Mouse (Mus musculus): ENCODE results near the gene Naa15. TPM values are rescaled to one million over a fixed set of nuclear protein-coding genes. Genes with fewer than 3 reads are reported as not detected.
A peak's percentile ranks its signal among the peaks of the same experiment; 100 is the strongest.
"Not testable (repeated sequence)": the region's sequence is repeated elsewhere in the genome, so short reads cannot be mapped to it uniquely, and the experiment has no call there.

Naa15 gene
- total RNA-seq, 2 experiments from 2014 or later: 44.5 to 50.0 TPM

- Histone ChIP-seq H3K4me3 (no peak overlapping the region), H3K27ac (peak overlapping the region; percentile 9; the same call in 1 of the 2 replicates)
- DNase-seq: no peak
- TF ChIP-seq CTCF (IDR thresholded peaks at IDR 0.05): no peak
- intact Hi-C loops (cut with DNase I): no loop called here
These were observed 34.9 kb upstream of the Naa15 start for GRCm38 (mm10) chr3:51379786-51380659.

GRCm38 (mm10) chr3:51380660-51381014, 34.3 kb upstream of the Naa15 start:
- intact Hi-C loops (cut with DNase I): no loop called here
- TF ChIP-seq CTCF (IDR thresholded peaks at IDR 0.05): no peak
- H3K4me3 ChIP-seq: no peak overlapping the region
- H3K27ac ChIP-seq: no peak overlapping the region
- DNase-seq: no peak

GRCm38 (mm10) chr3:51383409-51383808, 31.5 kb upstream of the Naa15 start:
- intact Hi-C loops (cut with DNase I): no loop called here
- no peak for TF ChIP-seq CTCF (IDR thresholded peaks at IDR 0.05)
- no peak overlapping the region for H3K27ac ChIP-seq
- H3K4me3 ChIP-seq: no peak overlapping the region
- DNase-seq: no peak

DNA sequence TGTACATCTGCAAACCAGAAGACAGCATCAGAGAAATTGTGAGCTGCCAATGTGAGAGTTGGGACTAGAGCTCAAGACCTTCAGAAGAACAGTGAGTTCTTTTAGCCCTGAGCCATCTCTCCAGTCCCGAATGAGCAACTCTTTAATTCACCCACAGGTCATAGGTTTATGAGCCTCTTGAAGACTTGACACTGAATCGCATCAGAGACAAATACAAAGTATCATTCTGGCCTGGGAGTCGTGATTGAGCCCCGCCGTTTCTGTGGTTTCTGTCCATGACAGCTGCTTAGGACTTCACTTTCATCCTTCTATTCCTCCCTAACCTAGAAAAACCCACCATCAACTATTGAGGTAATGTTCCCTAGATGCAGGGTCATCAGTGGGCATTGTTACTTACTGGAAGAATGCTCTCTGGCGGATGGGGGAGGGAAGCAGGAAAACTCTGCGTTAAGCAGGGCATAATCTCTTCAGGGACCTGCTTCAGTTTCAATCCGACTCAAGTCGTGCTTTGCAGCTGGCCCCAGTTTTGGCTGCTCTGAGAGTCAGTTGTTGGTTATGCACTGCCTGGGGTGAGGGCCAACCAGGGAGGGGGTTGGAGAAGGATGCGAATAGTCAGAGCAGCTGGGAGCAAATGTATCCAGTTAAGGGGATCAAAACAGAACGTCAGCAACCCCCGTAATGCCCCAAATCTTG, 28.4 kb upstream of the Naa15 start:
- intact Hi-C loops (cut with DNase I): no loop called here
- no peak for TF ChIP-seq CTCF (IDR thresholded peaks at IDR 0.05)
- Histone ChIP-seq H3K27ac (no peak overlapping the region), H3K4me3 (no peak overlapping the region)
- peak; percentile 70 for DNase-seq

- no peak for DNase-seq
- no peak for TF ChIP-seq CTCF (IDR thresholded peaks at IDR 0.05)
- intact Hi-C loops (cut with DNase I): no loop called here
- Histone ChIP-seq H3K4me3 (no peak overlapping the region), H3K27ac (no peak overlapping the region)
These were observed 27.9 kb upstream of the Naa15 start for GRCm38 (mm10) chr3:51387134-51387451.

- no peak for TF ChIP-seq CTCF (IDR thresholded peaks at IDR 0.05)
- intact Hi-C loops (cut with DNase I): no loop called here
- Histone ChIP-seq H3K27ac (no peak overlapping the region), H3K4me3 (no peak overlapping the region)
- no peak for DNase-seq
These were observed 27.0 kb upstream of the Naa15 start for GRCm38 (mm10) chr3:51387868-51388381.

- no peak for TF ChIP-seq CTCF (IDR thresholded peaks at IDR 0.05)
- no peak for DNase-seq
- no peak overlapping the region for H3K27ac ChIP-seq
- no peak overlapping the region for H3K4me3 ChIP-seq
- intact Hi-C loops (cut with DNase I): no loop called here
These were observed 26.0 kb upstream of the Naa15 start for GRCm38 (mm10) chr3:51388904-51389303.

DNA sequence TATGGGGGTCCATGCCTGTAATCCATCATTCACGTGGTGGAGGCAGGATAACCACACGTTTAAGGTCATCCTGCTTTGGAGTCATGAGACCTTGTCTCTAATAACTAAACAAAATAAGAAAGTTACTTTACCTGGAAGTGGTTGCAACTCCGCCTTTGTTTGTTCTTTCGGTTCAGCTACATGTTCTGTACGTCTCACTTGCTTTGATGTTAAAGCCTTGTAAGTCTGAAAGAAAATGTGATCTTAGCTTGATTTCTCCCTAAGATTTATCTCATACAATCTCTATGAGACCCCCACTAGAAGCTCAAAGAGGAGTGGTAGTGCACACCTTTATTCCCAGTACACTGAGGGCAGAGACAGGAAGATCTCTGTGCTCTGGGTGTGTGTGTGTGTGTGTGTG, 23.9 kb upstream of the Naa15 start:
- Histone ChIP-seq H3K4me3 (no peak overlapping the region), H3K27ac (no peak overlapping the region)
- DNase-seq: no peak
- TF ChIP-seq CTCF (IDR thresholded peaks at IDR 0.05): no peak
- intact Hi-C loops (cut with DNase I): no loop called here

GRCm38 (mm10) chr3:51391591-51391990, 23.4 kb upstream of the Naa15 start:
- intact Hi-C loops (cut with DNase I): no loop called here
- Histone ChIP-seq H3K27ac (no peak overlapping the region), H3K4me3 (no peak overlapping the region)
- no peak for TF ChIP-seq CTCF (IDR thresholded peaks at IDR 0.05)
- no peak for DNase-seq

GRCm38 (mm10) chr3:51393018-51393417, 21.9 kb upstream of the Naa15 start:
- DNase-seq; H3K4me3 ChIP-seq; intact Hi-C loops (cut with DNase I); H3K27ac ChIP-seq: not testable (repeated sequence)

- intact Hi-C loops (cut with DNase I): no loop called here
- Histone ChIP-seq H3K27ac (no peak overlapping the region), H3K4me3 (no peak overlapping the region)
- no peak for DNase-seq
- TF ChIP-seq CTCF (IDR thresholded peaks at IDR 0.05): no peak
These were observed 21.3 kb upstream of the Naa15 start for GRCm38 (mm10) chr3:51393651-51394050.

DNA sequence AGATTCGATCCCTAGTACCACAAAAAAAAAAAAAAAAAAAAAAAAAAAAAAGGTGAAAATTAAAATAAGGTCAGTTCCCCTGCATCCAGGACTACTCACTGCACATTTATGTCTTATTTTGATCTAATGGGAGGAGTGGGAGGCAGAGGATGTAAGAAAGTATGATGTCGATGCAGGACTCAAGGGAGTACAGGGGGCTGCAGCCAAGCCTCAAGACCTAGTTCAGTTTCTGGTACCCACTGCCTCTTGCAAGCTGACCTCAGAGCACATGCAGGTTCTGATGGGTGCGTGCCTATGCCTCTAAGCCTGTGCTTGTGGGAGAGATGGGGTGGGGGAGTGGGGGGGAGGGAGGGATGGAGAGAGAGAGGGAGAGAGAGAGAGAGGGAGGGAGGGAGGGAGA, 20.1 kb upstream of the Naa15 start:
- Histone ChIP-seq H3K4me3 (no peak overlapping the region), H3K27ac (no peak overlapping the region)
- DNase-seq: no peak
- intact Hi-C loops (cut with DNase I): no loop called here
- TF ChIP-seq CTCF (IDR thresholded peaks at IDR 0.05): no peak

DNA sequence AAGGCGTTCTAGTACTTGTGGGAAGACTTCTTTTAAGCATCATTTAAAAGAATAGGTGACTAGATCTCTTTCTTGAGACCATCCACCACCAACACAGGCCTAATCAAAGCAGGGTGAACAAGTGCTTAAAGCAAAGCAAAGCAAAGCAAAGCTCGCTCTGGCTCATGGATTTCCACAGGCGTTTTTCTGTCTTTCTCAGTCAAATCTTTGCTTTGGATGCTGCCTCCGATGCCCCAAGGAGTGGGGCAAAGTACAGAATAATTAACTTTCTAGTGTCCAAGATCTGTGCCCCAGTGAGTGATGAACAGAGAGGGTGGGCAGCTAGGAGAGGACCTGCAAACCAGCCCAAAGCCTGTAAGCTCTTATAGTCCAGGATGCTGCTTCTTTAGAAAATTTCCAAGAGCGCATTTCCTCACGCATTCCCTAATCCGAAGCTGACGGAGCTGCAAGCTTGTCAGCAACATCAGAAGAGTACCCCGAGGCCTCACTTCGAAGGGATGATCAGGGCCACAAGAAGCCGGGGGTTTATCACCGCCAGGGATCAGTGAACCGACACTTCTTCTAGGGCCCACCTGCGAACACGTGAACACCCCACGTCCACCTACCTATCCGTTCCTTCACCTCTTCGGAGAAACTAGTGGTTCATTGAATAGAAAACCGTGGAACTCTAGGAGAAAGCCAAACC, 19.3 kb upstream of the Naa15 start:
- H3K27ac ChIP-seq: no peak overlapping the region
- no peak overlapping the region for H3K4me3 ChIP-seq
- DNase-seq: no peak
- intact Hi-C loops (cut with DNase I): no loop called here
- no peak for TF ChIP-seq CTCF (IDR thresholded peaks at IDR 0.05)

Data from gastrocnemius, adult 2 months (tissue).